Mouse (Mus musculus): ENCODE measurements around the gene Dnajc21. TPM values are rescaled to one million over a fixed set of nuclear protein-coding genes. Genes with fewer than 3 reads are reported as not detected.

Gene Dnajc21
- total and polyA plus RNA-seq, 3 experiments: 21.6 to 63.2 (median 27.6) TPM

GRCm38 (mm10) chr15:10460986-10461385 is 9.3 kb downstream of the Dnajc21 start:
- peaks cover 0 to 13% of the 10 kb centered on the region in 2 experiments; a peak in 1 of 4 replicates for H3K4me1 ChIP-seq (ENCODE audit: control insufficient read depth in 1 of 2, insufficient read depth in 2 of 2)
- H3K27ac ChIP-seq (ENCODE audit: insufficient read depth, low read depth): no peak overlapping the region
- TF ChIP-seq CHD1 (IDR thresholded peaks at IDR 0.05; ENCODE audit: low read depth, low read length) (no peak), KAT2A (IDR thresholded peaks at IDR 0.05; ENCODE audit: insufficient replicate concordance, low read length) (no peak), HCFC1 (IDR thresholded peaks at IDR 0.05; ENCODE audit: low read depth, low read length) (no peak)
- no peaks in the 10 kb centered on the region for H3K27me3 ChIP-seq (replicated peaks)
- H3K9ac ChIP-seq (ENCODE audit: insufficient read depth, low read depth): no peak overlapping the region
- dilution Hi-C loops (cut with MboI; ENCODE audit: extremely low pct_ligation_motif_present, extremely low pct_unique_long_range_greater_than_20kb, low sequenced_read_pairs): no loop called here
- H3K79me2 ChIP-seq (replicated peaks; ENCODE audit: control insufficient read depth, extremely low read depth, insufficient read depth, poor library complexity, severe bottlenecking): 0 out of 2 replicates have a peak, but pooled peaks cover 5% of the 10 kb centered on the region
- H3K9me3 ChIP-seq (replicated peaks; ENCODE audit: low read length): no peaks in the 10 kb centered on the region
- no peak overlapping the region for H3K4me3 ChIP-seq (replicated peaks in 1 of 3; ENCODE audit: low read depth in 2 of 3, low read length in 2 of 3, poor library complexity in 1 of 3)
- in situ Hi-C loops (cut with MboI; ENCODE audit: low pct_ligation_motif_present, low pct_unique_long_range_greater_than_20kb, low sequenced_read_pairs): no loop called here
- H3K4me2 ChIP-seq (ENCODE audit: insufficient read depth, low read depth, poor library complexity, severe bottlenecking): no peak overlapping the region
- peaks cover 17 to 59% of the 10 kb centered on the region in 2 experiments for H3K36me3 ChIP-seq (replicated peaks in 1 of 2; ENCODE audit: control insufficient read depth in 1 of 2, insufficient read depth in 1 of 2, low read length in 1 of 2)
- DNase-seq (ENCODE audit: extremely low read depth): no peak

GRCm38 (mm10) chr15:10447102-10447501 is 23.2 kb downstream of the Dnajc21 start:
- in situ Hi-C loops (cut with MboI; ENCODE audit: low pct_ligation_motif_present, low pct_unique_long_range_greater_than_20kb, low sequenced_read_pairs) (no loop called here), dilution Hi-C loops (cut with MboI; ENCODE audit: extremely low pct_ligation_motif_present, extremely low pct_unique_long_range_greater_than_20kb, low sequenced_read_pairs) (no loop called here)
- H3K9ac ChIP-seq (ENCODE audit: insufficient read depth, low read depth): no peak overlapping the region
- peaks cover 26 to 63% of the 10 kb centered on the region in 2 experiments for H3K36me3 ChIP-seq (replicated peaks in 1 of 2; ENCODE audit: control insufficient read depth in 1 of 2, insufficient read depth in 1 of 2, low read length in 1 of 2)
- no peaks in the 10 kb centered on the region for H3K9me3 ChIP-seq (replicated peaks; ENCODE audit: low read length)
- peaks cover 0 to 7% of the 10 kb centered on the region in 2 experiments; a peak in 2 of 4 replicates for H3K4me1 ChIP-seq (ENCODE audit: control insufficient read depth in 1 of 2, insufficient read depth in 2 of 2)
- no peak overlapping the region for H3K27ac ChIP-seq (ENCODE audit: insufficient read depth, low read depth)
- no peaks in the 10 kb centered on the region for H3K79me2 ChIP-seq (replicated peaks; ENCODE audit: control insufficient read depth, extremely low read depth, insufficient read depth, poor library complexity, severe bottlenecking)
- TF ChIP-seq RAD21 (IDR thresholded peaks at IDR 0.05; ENCODE audit: low read depth, low read length): no peak
- no peak for TF ChIP-seq KAT2A (IDR thresholded peaks at IDR 0.05; ENCODE audit: insufficient replicate concordance, low read length)
- TF ChIP-seq USF2 (conservative IDR thresholded peaks at IDR 0.05; ENCODE audit: low read depth, low read length): no peak
- no peak for TF ChIP-seq CHD2 (IDR thresholded peaks at IDR 0.05; ENCODE audit: low read length)
- TF ChIP-seq UBTF (IDR thresholded peaks at IDR 0.05; ENCODE audit: low read depth, low read length): no peak
- H3K4me2 ChIP-seq (ENCODE audit: insufficient read depth, low read depth, poor library complexity, severe bottlenecking): no peak overlapping the region
- H3K27me3 ChIP-seq (replicated peaks): no peaks in the 10 kb centered on the region
- DNase-seq (ENCODE audit: extremely low read depth): no peak
- H3K4me3 ChIP-seq (replicated peaks in 1 of 3; ENCODE audit: low read depth in 2 of 3, low read length in 2 of 3, poor library complexity in 1 of 3): no peak overlapping the region

- Histone ChIP-seq H3K9me3 (replicated peaks; ENCODE audit: low read length) (no peaks in the 10 kb centered on the region), H3K36me3 (replicated peaks in 1 of 2; ENCODE audit: control insufficient read depth in 1 of 2, insufficient read depth in 1 of 2, low read length in 1 of 2) (peaks cover 10 to 45% of the 10 kb centered on the region in 2 experiments), H3K4me2 (ENCODE audit: insufficient read depth, low read depth, poor library complexity, severe bottlenecking) (no peak overlapping the region), H3K9ac (ENCODE audit: insufficient read depth, low read depth) (no peak overlapping the region), H3K4me1 (ENCODE audit: control insufficient read depth in 1 of 2, insufficient read depth in 2 of 2) (peaks cover 5 to 21% of the 10 kb centered on the region in 2 experiments), H3K27me3 (replicated peaks) (no peaks in the 10 kb centered on the region), H3K4me3 (replicated peaks in 1 of 3; ENCODE audit: low read depth in 2 of 3, low read length in 2 of 3, poor library complexity in 1 of 3) (no peak overlapping the region), H3K79me2 (replicated peaks; ENCODE audit: control insufficient read depth, extremely low read depth, insufficient read depth, poor library complexity, severe bottlenecking) (no peaks in the 10 kb centered on the region), H3K27ac (ENCODE audit: insufficient read depth, low read depth) (no peak overlapping the region)
- DNase-seq (ENCODE audit: extremely low read depth): no peak
- TF ChIP-seq MEF2A (IDR thresholded peaks at IDR 0.05; ENCODE audit: borderline replicate concordance, low read depth, low read length): no peak
- TF ChIP-seq ZKSCAN1 (IDR thresholded peaks at IDR 0.05; ENCODE audit: borderline replicate concordance, low read depth, low read length): no peak
- no peak for TF ChIP-seq ETS1 (conservative IDR thresholded peaks at IDR 0.05; ENCODE audit: low read depth, low read length)
- TF ChIP-seq JUN (IDR thresholded peaks at IDR 0.05; ENCODE audit: insufficient read depth, low read depth, low read length): no peak
- no peak for TF ChIP-seq KAT2A (IDR thresholded peaks at IDR 0.05; ENCODE audit: insufficient replicate concordance, low read length)
- TF ChIP-seq ZC3H11A (IDR thresholded peaks at IDR 0.05; ENCODE audit: low read depth, low read length): no peak
- TF ChIP-seq NRF1 (IDR thresholded peaks at IDR 0.05; ENCODE audit: low read depth, low read length): no peak
- no peak for TF ChIP-seq BHLHE40 (IDR thresholded peaks at IDR 0.05; ENCODE audit: low read depth, low read length)
- TF ChIP-seq MAX (IDR thresholded peaks at IDR 0.05; ENCODE audit: low read length): no peak
- no peak for TF ChIP-seq TCF12 (IDR thresholded peaks at IDR 0.05; ENCODE audit: low read depth, low read length)
- no peak for TF ChIP-seq ZNF384 (IDR thresholded peaks at IDR 0.05; ENCODE audit: low read depth, low read length)
- TF ChIP-seq RAD21 (IDR thresholded peaks at IDR 0.05; ENCODE audit: low read depth, low read length): no peak
- no peak for TF ChIP-seq MYC (IDR thresholded peaks at IDR 0.05; ENCODE audit: low read depth, low read length)
- no peak for TF ChIP-seq MAZ (IDR thresholded peaks at IDR 0.05; ENCODE audit: low read depth, low read length)
- no peak for TF ChIP-seq RCOR1 (conservative IDR thresholded peaks at IDR 0.05; ENCODE audit: low read depth, low read length)
- no peak for TF ChIP-seq UBTF (IDR thresholded peaks at IDR 0.05; ENCODE audit: low read depth, low read length)
- TF ChIP-seq POLR2A (IDR thresholded peaks at IDR 0.05; ENCODE audit: low read depth, low read length): no peak
- dilution Hi-C loops (cut with MboI; ENCODE audit: extremely low pct_ligation_motif_present, extremely low pct_unique_long_range_greater_than_20kb, low sequenced_read_pairs): no loop called here
- in situ Hi-C loops (cut with MboI; ENCODE audit: low pct_ligation_motif_present, low pct_unique_long_range_greater_than_20kb, low sequenced_read_pairs): no loop called here
Observed at GRCm38 (mm10) chr15:10442275-10442674, 28.0 kb downstream of the Dnajc21 start.
